Mouse (Mus musculus): Measurements from ENCODE around the gene Smndc1. TPM values are rescaled to one million over a fixed set of nuclear protein-coding genes. Genes with fewer than 3 reads are reported as not detected.

Gene Smndc1
- polyA plus RNA-seq, 1 experiment from 2014 or later, result 38.2 TPM

- H3K4me1 ChIP-seq, result peaks cover 7% of the 10 kb centered on the region
- peak overlapping the region; percentile 22; the same call in 1 of the 2 replicates for H3K27ac ChIP-seq
- peak overlapping the region; percentile 24; the same call in 1 of the 2 replicates for H3K4me2 ChIP-seq
- no peak overlapping the region for H3K9ac ChIP-seq
- H3K4me3 ChIP-seq (replicated peaks), result no peak overlapping the region
- WGBS, result 50% methylated on average over 22 of the region's 22 CpGs
- no peaks in the 10 kb centered on the region for H3K36me3 ChIP-seq
- H3K9me3 ChIP-seq, result no peaks in the 10 kb centered on the region
- no peaks in the 10 kb centered on the region for H3K27me3 ChIP-seq (replicated peaks)
- ATAC-seq (ENCODE audit: insufficient read depth, low FRiP score, low read depth), result no peak
These were observed 31.0 kb downstream of the Smndc1 start for GRCm38 (mm10) chr19:53359160-53360033.

DNA sequence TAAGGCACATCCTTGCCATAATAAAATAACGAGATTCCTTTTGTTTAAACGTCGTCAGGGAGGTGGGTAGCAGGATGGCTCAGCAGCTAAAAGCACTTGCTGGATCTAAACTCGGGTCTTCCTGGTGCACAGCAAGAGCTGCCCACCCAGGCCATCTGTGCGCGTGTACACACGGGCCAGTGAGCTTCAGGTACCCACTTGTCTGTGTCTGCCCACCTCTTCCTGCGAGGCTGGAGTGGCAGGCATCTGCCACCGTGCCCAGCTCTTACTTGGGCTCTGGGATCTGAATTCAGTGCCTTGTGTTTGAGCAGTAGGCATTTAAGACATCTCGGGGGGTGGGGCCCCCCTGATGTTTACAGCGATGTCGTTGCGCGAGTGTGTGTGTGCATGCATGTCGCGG is 35.3 kb downstream of the Smndc1 start:
- Histone ChIP-seq H3K27ac (no peak overlapping the region), H3K9me3 (no peaks in the 10 kb centered on the region), H3K36me3 (no peaks in the 10 kb centered on the region; the same call in 1 of the 2 replicates), H3K9ac (no peak overlapping the region), H3K4me3 (replicated peaks) (no peak overlapping the region), H3K4me2 (no peak overlapping the region), H3K27me3 (replicated peaks) (no peaks in the 10 kb centered on the region), H3K4me1 (peaks cover under 1% of the 10 kb centered on the region; the same call in 1 of the 2 replicates)
- 87% methylated on average over 16 of the region's 16 CpGs for WGBS
- ATAC-seq (ENCODE audit: insufficient read depth, low FRiP score, low read depth), result no peak

- no peaks in the 10 kb centered on the region for H3K27me3 ChIP-seq (replicated peaks)
- no peaks in the 10 kb centered on the region; the same call in 1 of the 2 replicates for H3K36me3 ChIP-seq
- H3K4me3 ChIP-seq (replicated peaks), result no peak overlapping the region
- no peaks in the 10 kb centered on the region for H3K4me1 ChIP-seq
- H3K27ac ChIP-seq, result no peak overlapping the region
- H3K9ac ChIP-seq, result no peak overlapping the region
- no peak overlapping the region for H3K4me2 ChIP-seq
- 81% methylated on average over 7 of the region's 7 CpGs for WGBS
- no peak for ATAC-seq (ENCODE audit: insufficient read depth, low FRiP score, low read depth)
- no peaks in the 10 kb centered on the region for H3K9me3 ChIP-seq
These were observed 35.9 kb downstream of the Smndc1 start for GRCm38 (mm10) chr19:53354271-53355000.

DNA sequence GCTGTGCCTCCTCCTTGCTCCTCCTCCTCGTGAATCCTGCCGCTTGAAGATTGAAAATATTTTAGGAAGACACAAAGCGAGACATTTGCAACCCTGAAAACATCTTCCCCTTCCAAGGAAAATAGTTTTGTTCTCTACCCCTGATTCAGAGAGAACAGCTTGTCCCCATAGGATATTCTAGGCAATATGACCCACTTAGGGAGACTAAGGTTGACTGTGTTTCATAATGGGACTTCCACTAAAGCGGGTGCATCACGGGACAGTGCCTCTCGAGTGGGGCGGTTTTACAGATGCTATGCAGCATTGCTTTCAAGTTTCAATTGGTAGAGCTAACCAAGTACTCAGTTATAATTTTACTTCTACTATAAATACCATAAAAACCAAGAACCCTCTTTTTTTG is 36.5 kb downstream of the Smndc1 start:
- no peak overlapping the region for H3K4me2 ChIP-seq
- no peak overlapping the region for H3K27ac ChIP-seq
- no peaks in the 10 kb centered on the region for H3K4me1 ChIP-seq
- H3K4me3 ChIP-seq (replicated peaks), result no peak overlapping the region
- H3K27me3 ChIP-seq (replicated peaks), result no peaks in the 10 kb centered on the region
- ATAC-seq (ENCODE audit: insufficient read depth, low FRiP score, low read depth), result no peak
- no peak overlapping the region for H3K9ac ChIP-seq
- no peaks in the 10 kb centered on the region for H3K9me3 ChIP-seq
- 89% methylated on average over 7 of the region's 7 CpGs for WGBS
- H3K36me3 ChIP-seq, result no peaks in the 10 kb centered on the region; the same call in 1 of the 2 replicates

DNA sequence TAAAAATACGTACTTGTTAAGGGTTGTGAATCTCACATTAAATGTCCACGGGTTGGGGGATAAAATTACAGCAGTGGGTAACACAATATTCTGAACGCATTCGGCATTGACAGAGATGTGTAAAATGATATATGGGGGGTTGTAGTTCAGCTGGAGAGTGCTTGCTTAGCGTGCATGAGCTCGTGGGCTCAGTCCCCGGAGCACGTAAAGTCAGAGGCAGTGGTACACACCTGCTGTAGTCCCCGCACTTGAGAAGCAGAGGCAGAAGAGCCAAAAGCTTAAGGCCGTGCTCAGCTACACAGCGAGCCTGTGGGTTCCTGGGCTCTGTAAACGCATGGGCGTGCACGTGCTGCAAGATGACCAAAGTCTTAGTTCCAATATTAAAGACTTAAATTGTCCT is 44.6 kb downstream of the Smndc1 start:
- H3K9me3 ChIP-seq, result no peaks in the 10 kb centered on the region
- no peak overlapping the region for H3K27ac ChIP-seq
- ATAC-seq (ENCODE audit: insufficient read depth, low FRiP score, low read depth), result no peak
- H3K4me2 ChIP-seq, result no peak overlapping the region
- 68% methylated on average over 14 of the region's 14 CpGs for WGBS
- no peak overlapping the region for H3K4me3 ChIP-seq (replicated peaks)
- H3K9ac ChIP-seq, result no peak overlapping the region
- no peaks in the 10 kb centered on the region for H3K27me3 ChIP-seq (replicated peaks)
- no peaks in the 10 kb centered on the region for H3K36me3 ChIP-seq
- H3K4me1 ChIP-seq, result no peaks in the 10 kb centered on the region

DNA sequence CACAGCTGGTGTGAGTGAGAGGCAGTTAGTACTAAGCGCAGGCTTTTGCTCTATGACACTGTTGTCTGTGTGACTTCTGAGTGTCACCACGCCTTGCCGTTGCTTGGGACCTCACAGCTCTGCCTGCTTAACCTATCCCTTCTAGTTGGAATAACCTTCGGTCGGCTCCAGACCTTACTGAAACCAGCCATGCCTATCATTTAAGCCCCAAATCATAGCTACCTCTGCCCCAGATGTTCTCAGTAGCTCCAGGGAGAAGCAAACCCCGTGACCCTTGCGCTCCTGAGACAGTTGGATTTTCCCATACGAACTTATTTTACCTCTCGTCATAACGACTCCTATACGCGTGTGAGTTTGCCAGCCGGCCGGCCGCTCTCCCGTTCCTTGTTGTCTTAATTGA is 46.3 kb downstream of the Smndc1 start:
- no peak overlapping the region for H3K27ac ChIP-seq
- ATAC-seq (ENCODE audit: insufficient read depth, low FRiP score, low read depth), result no peak

GRCm38 (mm10) chr19:53343174-53343881 is 47.0 kb downstream of the Smndc1 start:
- no peaks in the 10 kb centered on the region for H3K27me3 ChIP-seq (replicated peaks)
- H3K9ac ChIP-seq, result no peak overlapping the region
- no peaks in the 10 kb centered on the region; the same call in 1 of the 2 replicates for H3K4me1 ChIP-seq
- no peak overlapping the region for H3K4me2 ChIP-seq
- no peak overlapping the region for H3K4me3 ChIP-seq (replicated peaks)
- H3K9me3 ChIP-seq, result no peaks in the 10 kb centered on the region
- no peaks in the 10 kb centered on the region for H3K36me3 ChIP-seq
- H3K27ac ChIP-seq, result no peak overlapping the region
- 85% methylated on average over 13 of the region's 13 CpGs for WGBS
- ATAC-seq (ENCODE audit: insufficient read depth, low FRiP score, low read depth), result no peak

More for the DNA sequence above, 46.3 kb downstream of the Smndc1 start:
- WGBS, result 72% methylated on average over 16 of the region's 16 CpGs
- Histone ChIP-seq H3K4me3 (replicated peaks) (no peak overlapping the region), H3K4me2 (0 out of 2 replicates have a peak overlapping the region, but pooled peaks have one; percentile 7), H3K27me3 (replicated peaks) (no peaks in the 10 kb centered on the region), H3K9me3 (no peaks in the 10 kb centered on the region), H3K4me1 (no peaks in the 10 kb centered on the region), H3K9ac (no peak overlapping the region), H3K36me3 (no peaks in the 10 kb centered on the region)

- WGBS, result 19% methylated on average over 6 of the region's 6 CpGs
- no peaks in the 10 kb centered on the region; the same call in 1 of the 2 replicates for H3K4me1 ChIP-seq
- no peaks in the 10 kb centered on the region for H3K27me3 ChIP-seq (replicated peaks)
- H3K9ac ChIP-seq, result no peak overlapping the region
- no peak for ATAC-seq (ENCODE audit: insufficient read depth, low FRiP score, low read depth)
- no peak overlapping the region for H3K4me3 ChIP-seq (replicated peaks)
- H3K9me3 ChIP-seq, result no peaks in the 10 kb centered on the region
- H3K27ac ChIP-seq, result no peak overlapping the region
- H3K36me3 ChIP-seq, result peaks cover 4% of the 10 kb centered on the region; the same call in 1 of the 2 replicates
- H3K4me2 ChIP-seq, result no peak overlapping the region
These were observed 50.0 kb downstream of the Smndc1 start for GRCm38 (mm10) chr19:53340423-53340822.

GRCm38 (mm10) chr19:53335241-53335640 is 55.1 kb downstream of the Smndc1 start:
- 89% methylated on average over 9 of the region's 9 CpGs for WGBS

GRCm38 (mm10) chr19:53333730-53334129 is 56.6 kb downstream of the Smndc1 start:
- Histone ChIP-seq H3K4me1 (peaks cover 8% of the 10 kb centered on the region; the same call in 1 of the 2 replicates), H3K4me2 (no peak overlapping the region), H3K36me3 (peaks cover 15% of the 10 kb centered on the region), H3K9ac (no peak overlapping the region), H3K27ac (no peak overlapping the region), H3K27me3 (replicated peaks) (no peaks in the 10 kb centered on the region), H3K4me3 (replicated peaks) (no peak overlapping the region), H3K9me3 (no peaks in the 10 kb centered on the region)
- no peak for ATAC-seq (ENCODE audit: insufficient read depth, low FRiP score, low read depth)
- 83% methylated on average over 6 of the region's 6 CpGs for WGBS

More at GRCm38 (mm10) chr19:53335241-53335640, 55.1 kb downstream of the Smndc1 start:
- H3K9me3 ChIP-seq, result no peaks in the 10 kb centered on the region
- H3K27ac ChIP-seq, result no peak overlapping the region
- H3K4me2 ChIP-seq, result no peak overlapping the region
- peaks cover 15% of the 10 kb centered on the region for H3K36me3 ChIP-seq
- H3K9ac ChIP-seq, result no peak overlapping the region
- ATAC-seq (ENCODE audit: insufficient read depth, low FRiP score, low read depth), result no peak
- no peak overlapping the region for H3K4me3 ChIP-seq (replicated peaks)
- H3K27me3 ChIP-seq (replicated peaks), result no peaks in the 10 kb centered on the region
- peaks cover 7% of the 10 kb centered on the region; the same call in 1 of the 2 replicates for H3K4me1 ChIP-seq

DNA sequence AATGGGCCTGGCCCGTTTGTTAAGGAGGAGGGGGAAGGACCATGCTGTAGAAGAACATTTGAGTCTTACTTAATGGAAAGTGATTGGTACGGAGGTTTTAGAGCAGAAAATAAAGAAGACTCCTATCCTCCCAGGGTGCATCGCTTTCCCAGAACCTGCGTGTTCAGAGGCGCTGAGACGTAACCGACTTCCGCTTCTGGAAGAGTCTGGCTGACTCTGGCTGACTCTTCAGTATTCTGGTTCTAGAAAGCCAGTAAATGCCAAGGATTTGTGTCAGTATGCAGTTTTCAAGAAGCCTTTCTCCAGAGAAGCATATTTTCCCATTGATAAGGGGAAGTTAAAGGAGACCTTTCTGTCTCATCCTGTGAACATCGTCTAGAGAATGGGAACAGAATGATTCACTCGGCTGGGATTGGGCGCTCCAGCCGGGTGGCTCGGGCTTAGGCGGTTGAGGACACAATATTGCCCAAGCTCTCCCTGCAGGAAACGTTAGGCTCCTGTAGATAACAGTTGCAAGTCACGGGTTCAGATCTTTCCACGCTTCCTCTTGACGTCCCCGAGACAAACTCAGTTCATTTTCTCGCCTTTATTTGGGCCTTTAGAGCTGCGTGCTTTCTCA is 58.4 kb downstream of the Smndc1 start:
- WGBS, result 88% methylated on average over 21 of the region's 21 CpGs
- H3K4me3 ChIP-seq (replicated peaks), result no peak overlapping the region

More for the DNA sequence above, 58.4 kb downstream of the Smndc1 start:
- no peak for ATAC-seq (ENCODE audit: insufficient read depth, low FRiP score, low read depth)
- Histone ChIP-seq H3K27ac (no peak overlapping the region), H3K9ac (no peak overlapping the region), H3K27me3 (replicated peaks) (no peaks in the 10 kb centered on the region), H3K4me1 (0 out of 2 replicates have a peak, but pooled peaks cover 8% of the 10 kb centered on the region), H3K9me3 (no peaks in the 10 kb centered on the region), H3K4me2 (no peak overlapping the region), H3K36me3 (peaks cover 11% of the 10 kb centered on the region; the same call in 1 of the 2 replicates)
